8 mouse cellular contexts compared by ENCODE assay signal in the genomic region with DNA sequence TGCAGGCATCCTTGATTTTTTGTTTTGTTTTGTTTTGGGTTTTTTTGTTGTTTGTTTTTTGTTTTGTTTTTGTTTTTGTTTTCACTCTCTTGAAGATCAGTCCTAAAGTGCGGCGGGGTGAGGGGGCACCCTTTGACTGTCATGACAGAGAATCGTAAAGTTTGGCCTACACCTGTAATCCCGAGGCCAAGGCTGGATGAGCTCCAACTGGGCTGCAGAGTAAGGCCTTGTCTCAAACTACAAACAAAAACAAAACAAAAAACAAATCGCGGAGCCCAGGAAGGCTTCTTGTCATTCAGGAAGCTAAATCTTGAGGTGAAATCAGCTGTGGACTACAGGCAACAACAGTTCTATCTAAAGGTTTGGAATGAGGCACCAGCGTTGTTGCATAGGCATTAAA. TPM values are rescaled to one million over a fixed set of nuclear protein-coding genes. Genes with fewer than 3 reads are reported as not detected.
DNase-seq lines count a peak whose midpoint lies in the region; ATAC-seq and TF ChIP-seq lines count a peak whose summit lies in the region.

No protein-coding gene starts in this region.

- TF ChIP-seq CTCF in ES-Bruce4 (IDR thresholded peaks at IDR 0.05; ENCODE audit: low read depth, low read length): no peak

- peak overlapping the region; percentile 58 for H3K4me3 ChIP-seq in ES-Bruce4 (ENCODE audit: low read depth, low read length)
- H3K4me3 ChIP-seq in embryonic facial prominence, embryonic 13.5 days: peak overlapping the region; percentile 89
- peak overlapping the region; percentile 79 for H3K4me3 ChIP-seq in hindbrain, embryonic 15.5 days
- peak overlapping the region; percentile 85 for H3K4me3 ChIP-seq in liver, embryonic 11.5 days (ENCODE audit: low read depth, low read length)

- H3K9me3 ChIP-seq in ES-Bruce4 (replicated peaks; ENCODE audit: control insufficient read depth, insufficient read depth, low read length, poor library complexity, severe bottlenecking): no peaks in the 10 kb centered on the region
- H3K9me3 ChIP-seq in embryonic facial prominence, embryonic 13.5 days: no peaks in the 10 kb centered on the region
- H3K9me3 ChIP-seq in hindbrain, embryonic 15.5 days: no peaks in the 10 kb centered on the region
- H3K9me3 ChIP-seq in liver, embryonic 11.5 days (ENCODE audit: control insufficient read depth, low read length): no peaks in the 10 kb centered on the region

- H3K36me3 ChIP-seq in ES-Bruce4 (ENCODE audit: control insufficient read depth, insufficient read depth, low read length, poor library complexity, severe bottlenecking): no peaks in the 10 kb centered on the region
- H3K36me3 ChIP-seq in embryonic facial prominence, embryonic 13.5 days: no peaks in the 10 kb centered on the region; the same call in 1 of the 2 replicates
- H3K36me3 ChIP-seq in hindbrain, embryonic 15.5 days: no peaks in the 10 kb centered on the region
- H3K36me3 ChIP-seq in liver, embryonic 11.5 days (ENCODE audit: control insufficient read depth, insufficient read depth, low read length): no peaks in the 10 kb centered on the region

- no peak for TF ChIP-seq EP300 in ES-Bruce4 (IDR thresholded peaks at IDR 0.05; ENCODE audit: insufficient read depth, low read depth, low read length)

- no peak overlapping the region for H3K27ac ChIP-seq in ES-Bruce4 (ENCODE audit: insufficient read depth, low read length)
- H3K27ac ChIP-seq in embryonic facial prominence, embryonic 13.5 days: no peak overlapping the region
- H3K27ac ChIP-seq in hindbrain, embryonic 15.5 days (replicated peaks): peak overlapping the region; percentile 99
- no peak overlapping the region for H3K27ac ChIP-seq in liver, embryonic 11.5 days (ENCODE audit: low read depth, low read length)

- peak overlapping the region; percentile 69 for H3K4me2 ChIP-seq in embryonic facial prominence, embryonic 13.5 days
- peak overlapping the region; percentile 57 for H3K4me2 ChIP-seq in hindbrain, embryonic 15.5 days
- peak overlapping the region; percentile 93 for H3K4me2 ChIP-seq in liver, embryonic 11.5 days

- ATAC-seq in frontal cortex, adult (ENCODE audit: low TSS enrichment): no peak
- ATAC-seq in embryonic facial prominence, embryonic 13.5 days (ENCODE audit: insufficient number of reproducible peaks, insufficient read depth, low FRiP score, low TSS enrichment, low read depth): no peak
- no peak for ATAC-seq in hindbrain, embryonic 15.5 days (ENCODE audit: low FRiP score, low read depth)
- no peak for ATAC-seq in liver, embryonic 11.5 days (replicated peaks; ENCODE audit: low FRiP score)
- no peak for ATAC-seq in activated CD4-positive, CD25-positive, alpha-beta regulatory T cell, adult 4 months

- 51% methylated on average over 7 of the region's 7 CpGs for WGBS in embryonic facial prominence, embryonic 13.5 days
- WGBS in hindbrain, embryonic 15.5 days: 34% methylated on average over 7 of the region's 7 CpGs
- 60% methylated on average over 7 of the region's 7 CpGs for WGBS in liver, embryonic 11.5 days

- no peaks in the 10 kb centered on the region for H3K27me3 ChIP-seq in ES-Bruce4 (ENCODE audit: control insufficient read depth, insufficient read depth, low read length, poor library complexity, severe bottlenecking)
- no peaks in the 10 kb centered on the region for H3K27me3 ChIP-seq in embryonic facial prominence, embryonic 13.5 days
- no peaks in the 10 kb centered on the region for H3K27me3 ChIP-seq in hindbrain, embryonic 15.5 days
- H3K27me3 ChIP-seq in liver, embryonic 11.5 days (replicated peaks; ENCODE audit: control insufficient read depth, insufficient read depth, low read length): no peaks in the 10 kb centered on the region

- H3K9ac ChIP-seq in ES-Bruce4 (ENCODE audit: low read depth, poor library complexity, severe bottlenecking): peak overlapping the region; percentile 93
- H3K9ac ChIP-seq in embryonic facial prominence, embryonic 13.5 days: peak overlapping the region; percentile 94
- peak overlapping the region; percentile 81 for H3K9ac ChIP-seq in hindbrain, embryonic 15.5 days
- no peak overlapping the region for H3K9ac ChIP-seq in liver, embryonic 11.5 days (ENCODE audit: low read depth, low read length)

- no peak for TF ChIP-seq POLR2A in ES-Bruce4 (IDR thresholded peaks at IDR 0.05; ENCODE audit: insufficient read depth, low read length)

- H3K4me1 ChIP-seq in ES-Bruce4 (ENCODE audit: control insufficient read depth, insufficient read depth, low read length): peaks cover 1% of the 10 kb centered on the region
- peaks cover 5% of the 10 kb centered on the region for H3K4me1 ChIP-seq in embryonic facial prominence, embryonic 13.5 days
- H3K4me1 ChIP-seq in hindbrain, embryonic 15.5 days (replicated peaks): peaks cover 20% of the 10 kb centered on the region
- peaks cover 6% of the 10 kb centered on the region for H3K4me1 ChIP-seq in liver, embryonic 11.5 days (replicated peaks; ENCODE audit: control insufficient read depth, insufficient read depth, low read length)

- peak; percentile 13 to 17 for DNase-seq in frontal cortex, postnatal 10 days (ENCODE audit: low spot score in 2 of 2)
- DNase-seq in liver, embryonic 11.5 days (ENCODE audit: low spot score): no peak
- DNase-seq in retina, postnatal 1 day: peak; percentile 16

RNA-seq across cellular contexts. Expression of a gene that starts 1.1 kb away (rescaled TPM):
- 41.2 and 41.5 TPM in 2 replicates for polyA plus RNA-seq in ES-Bruce4 (2011; ENCODE audit: insufficient read depth, insufficient read length, low read depth, missing spikeins)
- polyA plus RNA-seq in embryonic facial prominence, embryonic 13.5 days (2015; fragmentation: Nextera tagmentation; extraction: Ambion mirVana): 37.3 and 41.1 TPM in 2 replicates
- polyA plus RNA-seq in hindbrain, embryonic 15.5 days (2015; fragmentation: Nextera tagmentation; extraction: Ambion mirVana): 30.5 and 30.8 TPM in 2 replicates
- polyA plus RNA-seq in liver, embryonic 11.5 days (2014; fragmentation: Nextera tagmentation; extraction: Ambion mirVana): 13.3 and 14.3 TPM in 2 replicates
- 10 to 100 TPM; 10.4 to 14.0 TPM for polyA plus RNA-seq in activated CD4-positive, CD25-positive, alpha-beta regulatory T cell, adult 4 months (2017; shearing (Covaris generic))
